Mouse (Mus musculus): Measurements from ENCODE around the gene Ldb2. TPM values are rescaled to one million over a fixed set of nuclear protein-coding genes. Genes with fewer than 3 reads are reported as not detected.

The Ldb2 gene
- total and polyA plus RNA-seq, 2 experiments from 2014 or later = 8.0 to 10.6 TPM

DNA sequence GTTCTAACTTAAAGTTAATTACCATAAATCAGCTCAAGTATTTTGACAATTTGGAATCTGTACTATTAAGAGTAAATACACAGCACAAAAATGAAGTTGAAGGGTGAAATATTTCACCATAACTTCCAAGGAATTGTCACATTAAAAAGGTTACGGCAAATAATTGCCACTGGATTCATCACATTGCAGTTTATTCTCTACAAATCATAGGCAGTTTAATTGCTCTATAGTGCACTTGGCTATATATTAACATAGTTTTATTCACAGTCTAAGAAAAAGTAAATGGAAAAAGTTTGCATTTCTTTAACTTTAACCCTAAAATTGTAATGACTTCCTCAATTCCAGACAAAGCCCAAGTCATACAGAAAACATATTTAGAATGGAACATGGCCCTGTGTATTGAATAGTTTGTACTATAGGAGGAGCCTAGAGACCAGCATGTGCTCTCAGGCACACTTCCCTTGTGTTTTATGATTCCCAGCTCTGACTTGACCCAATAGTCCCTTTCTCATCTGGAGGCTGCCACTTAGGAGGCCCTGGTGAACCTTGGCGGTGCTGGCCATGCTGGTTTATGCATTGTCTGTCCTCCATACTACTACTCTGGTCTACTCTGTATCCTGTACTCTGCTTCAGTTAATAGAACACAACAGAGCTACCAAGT, 255.9 kb downstream of the Ldb2 start:
- no peak for TF ChIP-seq EP300 (IDR thresholded peaks at IDR 0.05; ENCODE audit: low read depth)
- TF ChIP-seq CTCF (IDR thresholded peaks at IDR 0.05; ENCODE audit: low read depth) = no peak
- Histone ChIP-seq H3K4me1 (ENCODE audit: control insufficient read depth, insufficient read depth) (no peaks in the 10 kb centered on the region), H3K27me3 (ENCODE audit: control insufficient read depth, insufficient read depth, low read length) (no peaks in the 10 kb centered on the region), H3K4me2 (ENCODE audit: low read depth, low read length) (no peak overlapping the region), H3K4me3 (ENCODE audit: low read depth, low read length) (no peak overlapping the region), H3K9me3 (replicated peaks; ENCODE audit: control insufficient read depth, low read length) (no peaks in the 10 kb centered on the region), H3K27ac (ENCODE audit: low read depth) (no peak overlapping the region), H3K9ac (replicated peaks; ENCODE audit: low read depth, low read length) (no peak overlapping the region), H3K36me3 (replicated peaks; ENCODE audit: control insufficient read depth, insufficient read depth, low read length) (no peaks in the 10 kb centered on the region)
- ATAC-seq (ENCODE audit: insufficient read depth, low read depth) (no peak), DNase-seq (ENCODE audit: low spot score) (no peak)
- 88% methylated on average over 2 of the region's 2 CpGs for WGBS

DNA sequence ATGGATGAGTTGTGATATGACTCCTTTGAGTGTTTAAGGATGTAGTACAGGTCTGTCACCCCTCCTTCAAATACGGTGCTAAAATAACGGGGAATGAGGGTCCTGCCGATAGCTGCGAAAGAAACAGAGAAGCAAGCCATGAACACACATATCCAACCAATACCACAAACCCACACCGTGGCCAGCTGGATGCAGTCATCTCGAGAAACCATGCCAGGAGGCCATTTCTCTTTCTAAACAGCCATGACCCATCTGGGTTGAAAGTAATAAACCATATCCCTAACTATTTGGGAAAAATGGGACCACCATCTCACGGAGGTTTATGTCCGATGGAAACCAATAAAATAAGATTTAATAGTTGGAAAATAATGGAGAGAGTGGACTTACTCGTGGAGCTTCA, 257.7 kb downstream of the Ldb2 start:
- 72% methylated on average over 9 of the region's 9 CpGs for WGBS
- Histone ChIP-seq H3K27me3 (ENCODE audit: control insufficient read depth, insufficient read depth, low read length) (no peaks in the 10 kb centered on the region), H3K4me2 (ENCODE audit: low read depth, low read length) (no peak overlapping the region), H3K36me3 (replicated peaks; ENCODE audit: control insufficient read depth, insufficient read depth, low read length) (no peaks in the 10 kb centered on the region), H3K9me3 (replicated peaks; ENCODE audit: control insufficient read depth, low read length) (no peaks in the 10 kb centered on the region), H3K9ac (replicated peaks; ENCODE audit: low read depth, low read length) (no peak overlapping the region), H3K4me3 (ENCODE audit: low read depth, low read length) (no peak overlapping the region), H3K27ac (ENCODE audit: low read depth) (no peak overlapping the region), H3K4me1 (ENCODE audit: control insufficient read depth, insufficient read depth) (no peaks in the 10 kb centered on the region)
- TF ChIP-seq CTCF (IDR thresholded peaks at IDR 0.05; ENCODE audit: low read depth) = no peak
- TF ChIP-seq EP300 (IDR thresholded peaks at IDR 0.05; ENCODE audit: low read depth) = no peak
- ATAC-seq (ENCODE audit: insufficient read depth, low read depth) (no peak), DNase-seq (ENCODE audit: low spot score) (no peak)

DNA sequence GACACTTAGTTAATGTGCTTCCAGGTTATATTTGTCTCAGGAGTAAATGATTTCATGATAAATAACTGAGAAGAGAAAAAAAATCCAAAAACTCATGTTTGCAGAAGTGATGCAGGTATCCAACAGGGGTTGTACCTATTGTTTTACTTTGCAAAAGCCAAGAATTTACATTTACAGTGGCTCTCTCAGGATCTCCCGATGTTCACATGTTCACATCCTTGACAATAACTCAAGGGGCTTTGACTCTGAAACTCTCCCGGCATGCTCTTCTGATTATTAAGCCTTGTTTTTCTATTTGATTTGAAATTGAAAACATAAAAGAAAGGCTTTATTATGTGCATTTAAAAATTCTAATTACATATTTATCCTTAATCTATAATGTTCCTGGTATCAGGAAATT, 260.8 kb downstream of the Ldb2 start:
- H3K27me3 ChIP-seq (ENCODE audit: control insufficient read depth, insufficient read depth, low read length) = no peaks in the 10 kb centered on the region
- no peak for TF ChIP-seq EP300 (IDR thresholded peaks at IDR 0.05; ENCODE audit: low read depth)
- TF ChIP-seq CTCF (IDR thresholded peaks at IDR 0.05; ENCODE audit: low read depth) = no peak

DNA sequence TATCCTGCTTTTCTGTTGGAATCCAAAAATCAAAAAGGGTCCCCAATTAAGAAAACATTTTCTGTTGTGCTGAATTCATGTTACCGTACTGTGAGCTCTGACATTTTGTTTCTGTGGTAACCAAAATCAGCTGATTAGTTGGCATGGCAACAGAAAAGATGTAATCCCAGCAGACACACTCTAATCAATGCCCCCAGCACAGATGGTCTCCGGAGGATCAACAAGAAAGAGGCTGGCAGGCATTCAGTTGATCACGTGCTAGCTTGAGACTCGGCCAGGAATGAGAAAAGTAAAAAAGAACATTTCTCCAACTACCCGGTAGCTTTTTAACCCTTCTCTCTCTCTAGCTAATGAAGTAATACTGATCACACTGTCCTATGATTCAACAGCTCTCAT, 261.5 kb downstream of the Ldb2 start:
- WGBS = 23% methylated on average over 5 of the region's 5 CpGs
- H3K9ac ChIP-seq (replicated peaks; ENCODE audit: low read depth, low read length) = no peak overlapping the region
- DNase-seq (ENCODE audit: low spot score) (peak; percentile 6), ATAC-seq (ENCODE audit: insufficient read depth, low read depth) (no peak)
- no peak overlapping the region for H3K4me2 ChIP-seq (ENCODE audit: low read depth, low read length)
- no peak overlapping the region for H3K27ac ChIP-seq (ENCODE audit: low read depth)
- H3K27me3 ChIP-seq (ENCODE audit: control insufficient read depth, insufficient read depth, low read length) = no peaks in the 10 kb centered on the region
- H3K4me3 ChIP-seq (ENCODE audit: low read depth, low read length) = no peak overlapping the region
- no peaks in the 10 kb centered on the region for H3K4me1 ChIP-seq (ENCODE audit: control insufficient read depth, insufficient read depth)
- no peaks in the 10 kb centered on the region for H3K36me3 ChIP-seq (replicated peaks; ENCODE audit: control insufficient read depth, insufficient read depth, low read length)
- TF ChIP-seq EP300 (IDR thresholded peaks at IDR 0.05; ENCODE audit: low read depth) (no peak), CTCF (IDR thresholded peaks at IDR 0.05; ENCODE audit: low read depth) (no peak)
- no peaks in the 10 kb centered on the region for H3K9me3 ChIP-seq (replicated peaks; ENCODE audit: control insufficient read depth, low read length)

More for the DNA sequence above, 260.8 kb downstream of the Ldb2 start:
- H3K27ac ChIP-seq (ENCODE audit: low read depth) = no peak overlapping the region
- H3K4me1 ChIP-seq (ENCODE audit: control insufficient read depth, insufficient read depth) = no peaks in the 10 kb centered on the region
- H3K4me3 ChIP-seq (ENCODE audit: low read depth, low read length) = no peak overlapping the region
- no peak for ATAC-seq (ENCODE audit: insufficient read depth, low read depth)
- 78% methylated on average over 2 of the region's 2 CpGs for WGBS
- no peak overlapping the region for H3K9ac ChIP-seq (replicated peaks; ENCODE audit: low read depth, low read length)
- no peak for DNase-seq (ENCODE audit: low spot score)
- H3K9me3 ChIP-seq (replicated peaks; ENCODE audit: control insufficient read depth, low read length) = no peaks in the 10 kb centered on the region
- H3K4me2 ChIP-seq (ENCODE audit: low read depth, low read length) = no peak overlapping the region
- no peaks in the 10 kb centered on the region for H3K36me3 ChIP-seq (replicated peaks; ENCODE audit: control insufficient read depth, insufficient read depth, low read length)

DNA sequence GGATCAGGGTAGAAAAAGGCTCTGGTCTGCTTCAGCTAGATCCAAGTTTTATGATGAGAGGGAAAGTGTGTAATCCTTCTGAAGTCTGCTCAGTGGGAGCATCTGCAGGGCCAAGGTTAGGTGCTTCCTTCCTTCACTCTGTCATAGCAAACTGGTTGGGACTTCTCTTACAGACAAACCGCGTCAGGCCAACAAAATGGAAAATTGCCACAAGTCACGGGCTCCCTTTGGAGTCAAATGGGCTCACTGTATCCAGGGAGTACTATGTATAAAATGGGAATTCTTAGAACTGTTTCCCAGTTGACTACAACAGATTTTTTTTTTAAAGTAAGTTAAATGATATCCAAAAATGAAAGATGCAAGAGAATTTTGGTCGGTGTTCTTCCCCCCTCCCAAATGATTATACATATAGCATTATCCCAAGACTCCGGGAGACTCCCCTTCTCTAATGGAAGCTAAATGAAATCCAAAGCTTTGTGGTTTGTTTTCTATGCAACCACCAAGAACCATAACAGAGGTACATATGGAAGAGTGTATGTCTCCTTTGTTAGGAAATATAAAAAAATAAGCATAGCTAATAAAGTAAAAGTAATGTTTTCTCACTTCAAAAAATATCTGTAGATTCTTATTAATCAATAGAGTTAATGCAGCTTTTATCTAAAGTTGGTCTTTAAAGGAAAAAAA, 262.0 kb downstream of the Ldb2 start:
- no peaks in the 10 kb centered on the region for H3K9me3 ChIP-seq (replicated peaks; ENCODE audit: control insufficient read depth, low read length)
- H3K4me3 ChIP-seq (ENCODE audit: low read depth, low read length) = no peak overlapping the region
- no peak for TF ChIP-seq CTCF (IDR thresholded peaks at IDR 0.05; ENCODE audit: low read depth)
- TF ChIP-seq EP300 (IDR thresholded peaks at IDR 0.05; ENCODE audit: low read depth) = no peak
- no peak overlapping the region for H3K4me2 ChIP-seq (ENCODE audit: low read depth, low read length)
- no peak overlapping the region for H3K27ac ChIP-seq (ENCODE audit: low read depth)
- no peaks in the 10 kb centered on the region for H3K36me3 ChIP-seq (replicated peaks; ENCODE audit: control insufficient read depth, insufficient read depth, low read length)
- DNase-seq (ENCODE audit: low spot score) (no peak), ATAC-seq (ENCODE audit: insufficient read depth, low read depth) (no peak)
- H3K9ac ChIP-seq (replicated peaks; ENCODE audit: low read depth, low read length) = no peak overlapping the region
- 77% methylated on average over 5 of the region's 5 CpGs for WGBS
- no peaks in the 10 kb centered on the region for H3K4me1 ChIP-seq (ENCODE audit: control insufficient read depth, insufficient read depth)
- H3K27me3 ChIP-seq (ENCODE audit: control insufficient read depth, insufficient read depth, low read length) = no peaks in the 10 kb centered on the region
